Mouse (Mus musculus) intestine, embryonic 15.5 days (tissue): Measurements from ENCODE around the gene G6pc3. TPM values are rescaled to one million over a fixed set of nuclear protein-coding genes. Genes with fewer than 3 reads are reported as not detected.
"Not testable (repeated sequence)": the region's sequence is repeated elsewhere in the genome, so short reads cannot be mapped to it uniquely, and the experiment has no call there.

ENCODE experiments used
- ATAC-seq: fragments of 200-750 bp; cut with Nextera tagmentation; 2 replicates; pipeline ENCODE4 v1.8.0; 2017; ENCODE audit warnings: moderate TSS enrichment, moderate library complexity
- H3K27ac ChIP-seq: fragments of 300-500 bp; sonication (generic); 2 replicates; pipeline ENCODE4 v1.5.1; 2015; ENCODE audit warnings: mild to moderate bottlenecking, inconsistent platforms
- H3K27me3 ChIP-seq: fragments of 300-500 bp; sonication (generic); replicated peaks from 2 replicates; pipeline ENCODE4 v1.6.1; 2015; ENCODE audit warnings: inconsistent platforms
- H3K36me3 ChIP-seq: fragments of 300-500 bp; sonication (generic); 2 replicates; pipeline ENCODE4 v1.6.1; 2015; ENCODE audit warnings: inconsistent platforms
- H3K4me1 ChIP-seq: fragments of 300-500 bp; sonication (generic); replicated peaks from 2 replicates; pipeline ENCODE4 v1.6.1; 2015; ENCODE audit warnings: inconsistent platforms
- H3K4me2 ChIP-seq: fragments of 300-500 bp; sonication (generic); replicated peaks from 2 replicates; pipeline ENCODE4 v1.6.1; 2015; ENCODE audit warnings: mild to moderate bottlenecking, inconsistent platforms
- H3K4me3 ChIP-seq: fragments of 300-500 bp; sonication (generic); replicated peaks from 2 replicates; pipeline ENCODE4 v1.5.1; 2015; ENCODE audit warnings: inconsistent platforms
- H3K9ac ChIP-seq: fragments of 300-500 bp; sonication (generic); 2 replicates; pipeline ENCODE4 v1.6.1; 2015; ENCODE audit warnings: inconsistent platforms
- H3K9me3 ChIP-seq: fragments of 300-500 bp; sonication (generic); 2 replicates; pipeline ENCODE4 v1.6.1; 2016; ENCODE audit warnings: inconsistent platforms
- WGBS: fragments of 180-500 bp; shearing (Covaris S2); methylation state at CpG from one replicate; pipeline ENCODE4 v1.1.7; 2015; 5-methylcytosine and 5-hydroxymethylcytosine counted together
- polyA plus RNA-seq: library from polyadenylated mRNA; unstranded; fragments of >200 nt; fragmentation: Nextera tagmentation; extraction: Ambion mirVana; gene quantifications from 2 replicates; pipeline ENCODE4 v1.2.1, GENCODE M21; 2015

Gene G6pc3
- 31.1 and 33.9 TPM in 2 replicates for polyA plus RNA-seq

GRCm38 (mm10) chr11:102189461-102190436 is at the start of gene G6pc3:
Gene G6pc3 (plus strand): TSS chr11:102189620.
- H3K27ac ChIP-seq, result peak within 1 kb of the TSS; percentile 51
- WGBS, result 1% methylated on average over 50 of the region's 50 CpGs
- peak; percentile 83 for ATAC-seq

DNA sequence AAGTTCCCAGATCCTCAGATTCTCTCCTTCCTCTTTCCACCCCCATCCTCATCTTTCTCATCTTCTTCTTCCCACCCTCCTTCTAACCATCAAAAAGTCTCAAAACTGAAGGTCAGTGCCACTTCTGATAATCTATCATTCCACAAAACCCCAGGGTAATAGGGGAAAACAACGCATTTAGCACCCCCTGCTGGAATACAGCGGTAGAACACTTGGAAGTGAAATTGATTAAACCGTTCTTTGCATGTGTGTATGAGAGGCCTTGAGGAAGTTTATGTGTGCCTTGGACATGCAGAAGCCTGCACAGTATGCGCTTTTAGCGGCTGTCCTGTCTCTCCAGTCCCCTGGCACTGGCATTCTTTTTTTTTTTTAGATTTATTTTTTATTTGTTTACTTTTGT is 48.9 kb upstream of the G6pc3 start:
- Histone ChIP-seq H3K4me3 (no peak overlapping the region), H3K27me3 (peaks cover 7% of the 10 kb centered on the region), H3K4me1 (peaks cover 10% of the 10 kb centered on the region), H3K4me2 (no peak overlapping the region), H3K36me3 (no peaks in the 10 kb centered on the region), H3K27ac (no peak overlapping the region), H3K9ac (no peak overlapping the region), H3K9me3 (no peaks in the 10 kb centered on the region)
- 2% methylated on average over 5 of the region's 5 CpGs for WGBS
- no peak for ATAC-seq

More at GRCm38 (mm10) chr11:102189461-102190436, at the start of gene G6pc3:
- Histone ChIP-seq H3K9ac (peak within 1 kb of the TSS; percentile 61), H3K4me2 (peak within 1 kb of the TSS; percentile 84), H3K36me3 (peaks cover 4% of the 10 kb centered on the region; the same call in 1 of the 2 replicates), H3K4me1 (peaks cover 15% of the 10 kb centered on the region), H3K9me3 (no peaks in the 10 kb centered on the region), H3K4me3 (peak within 1 kb of the TSS; percentile 58), H3K27me3 (no peaks in the 10 kb centered on the region)

- H3K27me3 ChIP-seq, result peaks cover 22% of the 10 kb centered on the region
These were observed 47.1 kb upstream of the G6pc3 start for GRCm38 (mm10) chr11:102142355-102142754.

DNA sequence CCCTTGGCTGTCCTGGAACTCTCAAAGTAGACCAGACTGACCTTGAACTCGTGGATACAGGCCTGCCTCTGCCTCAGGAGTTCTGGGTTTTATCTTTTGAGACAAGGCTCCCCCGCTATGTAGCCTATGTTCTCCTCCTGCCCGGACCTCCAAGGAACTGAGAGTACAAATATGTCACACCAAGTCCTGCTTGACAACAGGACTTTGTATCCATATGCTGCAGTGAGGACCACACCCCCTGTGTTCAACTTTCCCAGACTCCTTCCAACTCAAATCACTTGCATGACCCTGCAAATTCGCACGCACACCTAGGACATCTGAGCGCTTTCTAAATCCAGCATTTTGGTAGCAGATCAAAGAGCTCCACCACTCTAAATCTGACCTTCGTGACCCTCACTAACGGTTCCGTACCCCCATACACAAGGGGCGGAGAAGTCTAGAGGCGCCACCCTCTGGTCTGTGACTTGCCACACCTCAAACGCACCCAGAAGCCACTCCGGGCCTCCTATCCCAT is 44.4 kb upstream of the G6pc3 start:
- Histone ChIP-seq H3K27me3 (peaks cover 41% of the 10 kb centered on the region), H3K4me1 (peaks cover 28% of the 10 kb centered on the region), H3K9me3 (no peaks in the 10 kb centered on the region), H3K27ac (peak overlapping the region; percentile 56), H3K4me3 (peak overlapping the region; percentile 45), H3K36me3 (no peaks in the 10 kb centered on the region), H3K4me2 (peak overlapping the region; percentile 66), H3K9ac (peak overlapping the region; percentile 52; the same call in 1 of the 2 replicates)
- WGBS, result 23% methylated on average over 13 of the region's 13 CpGs
- ATAC-seq, result peak; percentile 73

More at GRCm38 (mm10) chr11:102142355-102142754, 47.1 kb upstream of the G6pc3 start:
- no peak overlapping the region for H3K4me3 ChIP-seq
- no peaks in the 10 kb centered on the region for H3K9me3 ChIP-seq
- H3K9ac ChIP-seq, result no peak overlapping the region
- peak overlapping the region; percentile 37 for H3K4me2 ChIP-seq
- peak overlapping the region; percentile 74 for H3K27ac ChIP-seq
- ATAC-seq, result peak; percentile 75
- no peaks in the 10 kb centered on the region for H3K36me3 ChIP-seq
- peaks cover 24% of the 10 kb centered on the region for H3K4me1 ChIP-seq
- WGBS, result 51% methylated on average over 7 of the region's 7 CpGs

DNA sequence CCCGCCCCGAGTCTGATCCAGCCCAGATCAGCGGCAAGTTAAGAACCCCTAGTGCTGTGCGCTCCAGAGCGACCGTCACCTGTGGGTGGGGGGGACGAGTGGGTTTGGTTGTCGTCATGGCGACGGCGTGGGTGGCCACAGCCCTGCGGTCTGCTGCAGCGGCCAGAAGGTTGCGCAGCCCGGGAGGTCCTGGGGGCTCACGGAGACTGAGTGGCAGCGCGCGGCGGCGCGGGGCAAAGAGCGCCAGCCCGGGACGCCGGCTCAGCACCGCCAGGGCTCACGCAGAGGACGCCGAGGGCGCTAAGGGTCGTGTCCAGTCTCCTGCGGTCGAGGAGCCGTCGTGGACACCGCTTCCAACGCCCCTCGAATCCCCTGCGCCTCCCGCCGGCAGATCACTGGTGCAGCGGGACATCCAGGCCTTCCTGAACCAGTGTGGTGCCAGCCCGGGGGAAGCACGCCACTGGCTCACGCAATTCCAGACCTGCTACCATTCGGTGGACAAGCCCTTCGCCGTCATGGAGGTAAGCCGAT is 43.9 kb upstream of the G6pc3 start, which contains the start of gene Nags:
Nags (plus strand) TSS at position 43 of the 531 bp plus-strand sequence.
- ATAC-seq, result peak; percentile 17
- peak within 1 kb of the TSS; percentile 66 for H3K4me2 ChIP-seq
- peak within 1 kb of the TSS; percentile 45 for H3K4me3 ChIP-seq
- no peaks in the 10 kb centered on the region for H3K36me3 ChIP-seq
- H3K27ac ChIP-seq, result peak within 1 kb of the TSS; percentile 56
- no peaks in the 10 kb centered on the region for H3K9me3 ChIP-seq
- H3K9ac ChIP-seq, result peak within 1 kb of the TSS; percentile 52
- WGBS, result 1% methylated on average over 50 of the region's 50 CpGs
- H3K27me3 ChIP-seq, result peaks cover 41% of the 10 kb centered on the region
- peaks cover 28% of the 10 kb centered on the region for H3K4me1 ChIP-seq

DNA sequence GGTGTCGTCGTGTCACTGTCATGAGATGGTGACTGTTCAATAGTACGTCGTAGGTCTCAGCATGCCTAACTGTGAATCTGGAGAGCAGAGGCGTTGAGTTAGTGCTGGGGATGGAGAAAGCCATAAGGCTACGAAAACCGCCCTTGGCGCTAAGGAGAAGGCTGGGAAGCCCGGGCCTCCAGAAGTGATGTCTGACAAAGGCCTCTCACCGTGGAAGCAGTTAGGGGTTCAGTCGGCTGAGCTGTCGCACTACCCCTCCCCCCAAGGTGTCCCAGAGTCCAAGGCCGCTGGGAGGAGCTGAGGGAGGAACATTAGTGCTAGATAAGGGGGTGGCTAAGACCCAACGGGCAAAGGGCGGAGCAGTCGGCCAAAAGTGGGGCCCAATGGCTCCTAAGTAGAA is 43.4 kb upstream of the G6pc3 start:
- H3K4me3 ChIP-seq, result peak overlapping the region; percentile 45
- H3K4me2 ChIP-seq, result peak overlapping the region; percentile 66
- H3K4me1 ChIP-seq, result peaks cover 28% of the 10 kb centered on the region
- 5% methylated on average over 16 of the region's 16 CpGs for WGBS
- peak overlapping the region; percentile 52; the same call in 1 of the 2 replicates for H3K9ac ChIP-seq
- peak; percentile 74 for ATAC-seq
- H3K36me3 ChIP-seq, result no peaks in the 10 kb centered on the region
- H3K27me3 ChIP-seq, result peaks cover 41% of the 10 kb centered on the region
- H3K27ac ChIP-seq, result peak overlapping the region; percentile 56
- no peaks in the 10 kb centered on the region for H3K9me3 ChIP-seq

DNA sequence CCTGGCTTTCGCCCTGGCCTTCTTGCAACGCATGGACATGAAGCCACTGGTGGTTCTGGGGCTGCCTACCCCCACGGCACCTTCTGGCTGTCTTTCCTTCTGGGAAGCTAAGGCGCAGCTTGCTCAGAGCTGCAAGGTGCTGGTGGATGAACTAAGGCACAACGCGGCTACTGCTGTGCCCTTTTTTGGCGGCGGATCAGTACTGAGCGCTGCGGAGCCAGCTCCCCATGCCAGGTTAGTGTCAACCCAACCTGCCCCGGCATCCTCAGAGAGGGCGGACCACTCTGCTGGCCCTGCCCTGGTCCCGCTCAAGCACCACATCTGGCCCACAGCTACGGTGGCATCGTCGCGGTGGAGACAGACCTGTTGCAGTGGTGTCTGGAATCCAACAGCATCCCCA is 42.9 kb upstream of the G6pc3 start:
- Histone ChIP-seq H3K27me3 (peaks cover 41% of the 10 kb centered on the region), H3K9ac (0 out of 2 replicates have a peak overlapping the region, but pooled peaks have one; percentile 52), H3K4me2 (peak overlapping the region; percentile 66), H3K4me3 (peak overlapping the region; percentile 45), H3K9me3 (no peaks in the 10 kb centered on the region), H3K27ac (no peak overlapping the region), H3K36me3 (no peaks in the 10 kb centered on the region), H3K4me1 (peaks cover 28% of the 10 kb centered on the region)
- WGBS, result 14% methylated on average over 17 of the region's 17 CpGs
- peak; percentile 7; the same call in 1 of the 2 replicates for ATAC-seq

GRCm38 (mm10) chr11:102147213-102147989 is 42.0 kb upstream of the G6pc3 start:
- H3K4me3 ChIP-seq, result peak overlapping the region; percentile 45
- H3K9me3 ChIP-seq, result no peaks in the 10 kb centered on the region
- no peak overlapping the region for H3K27ac ChIP-seq
- peaks cover 28% of the 10 kb centered on the region for H3K4me1 ChIP-seq
- H3K36me3 ChIP-seq, result no peaks in the 10 kb centered on the region
- H3K9ac ChIP-seq, result no peak overlapping the region
- ATAC-seq, result no peak
- peak overlapping the region; percentile 66 for H3K4me2 ChIP-seq
- WGBS, result 17% methylated on average over 34 of the region's 34 CpGs
- H3K27me3 ChIP-seq, result peaks cover 41% of the 10 kb centered on the region

- peaks cover 10% of the 10 kb centered on the region; the same call in 1 of the 2 replicates for H3K36me3 ChIP-seq
- peak within 1 kb of the TSS; percentile 74 for H3K27ac ChIP-seq
- under 1% methylated on average over 37 of the region's 37 CpGs for WGBS
- H3K9ac ChIP-seq, result peak within 1 kb of the TSS; percentile 71
- peak; percentile 91 for ATAC-seq
- H3K27me3 ChIP-seq, result no peaks in the 10 kb centered on the region
- H3K4me2 ChIP-seq, result peak within 1 kb of the TSS; percentile 84
- H3K9me3 ChIP-seq, result no peaks in the 10 kb centered on the region
- peaks cover 6% of the 10 kb centered on the region; the same call in 1 of the 2 replicates for H3K4me1 ChIP-seq
- peak within 1 kb of the TSS; percentile 69 for H3K4me3 ChIP-seq
These were observed 33.2 kb upstream of the G6pc3 start, which contains the start of gene Tmem101 for GRCm38 (mm10) chr11:102156039-102156785. Gene Tmem101 (minus strand): TSS chr11:102156404.

GRCm38 (mm10) chr11:102156786-102157089 is 32.7 kb upstream of the G6pc3 start:
- no peak for ATAC-seq
- Histone ChIP-seq H3K4me2 (no peak overlapping the region), H3K36me3 (peaks cover 14% of the 10 kb centered on the region), H3K9ac (no peak overlapping the region), H3K27me3 (no peaks in the 10 kb centered on the region), H3K4me3 (no peak overlapping the region), H3K9me3 (no peaks in the 10 kb centered on the region), H3K27ac (no peak overlapping the region), H3K4me1 (peaks cover 6% of the 10 kb centered on the region; the same call in 1 of the 2 replicates)
- 8% methylated on average over 1 of the region's 1 CpGs for WGBS

DNA sequence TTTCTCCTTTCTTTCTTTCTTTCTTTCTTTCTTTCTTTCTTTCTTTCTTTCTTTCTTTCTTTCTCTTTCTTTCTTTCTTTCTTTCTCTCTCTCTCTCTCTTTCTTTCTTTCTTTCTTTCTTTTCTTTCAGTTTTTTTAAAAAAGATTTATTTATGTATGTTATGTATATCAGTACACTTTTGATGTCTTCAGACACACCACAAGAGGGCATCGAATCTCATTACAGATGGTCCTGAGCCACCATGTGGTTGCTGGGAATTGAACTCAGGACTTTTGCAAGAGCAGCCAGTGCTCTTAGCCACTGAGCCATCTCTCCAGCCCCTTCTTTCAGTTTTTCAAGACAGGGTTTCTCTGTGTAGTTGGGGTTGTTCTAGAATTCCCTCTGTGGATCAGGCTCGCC is 31.4 kb upstream of the G6pc3 start:
- 79% methylated on average over 2 of the region's 2 CpGs for WGBS
- not testable (repeated sequence) for H3K4me3 ChIP-seq, H3K9ac ChIP-seq, ATAC-seq, H3K4me2 ChIP-seq, H3K27me3 ChIP-seq, H3K27ac ChIP-seq, H3K4me1 ChIP-seq, H3K9me3 ChIP-seq
- H3K36me3 ChIP-seq, result peaks cover 19% of the 10 kb centered on the region
